8 mouse cellular contexts compared by ENCODE assay signal in genomic region chr11:101176117-101176691, GRCm38 (mm10). TPM values are rescaled to one million over a fixed set of nuclear protein-coding genes. Genes with fewer than 3 reads are reported as not detected.
DNase-seq lines count a peak whose midpoint lies in the region; ATAC-seq and TF ChIP-seq lines count a peak whose summit lies in the region.
"Had no signal": no experiment of that assay in that cellular context is flagged by ENCODE, and none has a peak within 500 bp of the region (broad histone marks: within the 10 kb centered on the region; RNA-seq: fewer than 3 reads in every experiment).

No protein-coding gene starts in this region.

- peak overlapping the region; percentile 98 for H3K4me2 ChIP-seq in heart, embryonic 14.5 days (ENCODE audit: low read length)
- peak overlapping the region; percentile 53 for H3K4me2 ChIP-seq in midbrain, postnatal 0 days (ENCODE audit: low read depth, low read length, poor library complexity, severe bottlenecking)

- H3K36me3 ChIP-seq in heart, embryonic 14.5 days (ENCODE audit: control insufficient read depth, insufficient read depth, low read length): no peaks in the 10 kb centered on the region
- no peaks in the 10 kb centered on the region for H3K36me3 ChIP-seq in midbrain, postnatal 0 days (ENCODE audit: insufficient read depth, low read length)

- H3K9ac ChIP-seq in heart, embryonic 14.5 days (ENCODE audit: low read length): peak overlapping the region; percentile 56; the same call in 1 of the 2 replicates
- H3K9ac ChIP-seq in midbrain, postnatal 0 days (replicated peaks; ENCODE audit: low read length, poor library complexity, severe bottlenecking): peak overlapping the region; percentile 66

- H3K27ac ChIP-seq in heart, embryonic 14.5 days (replicated peaks in 1 of 2; ENCODE audit: control insufficient read depth in 1 of 2, insufficient read depth in 1 of 2, low read depth in 2 of 2, low read length in 2 of 2): no peak overlapping the region
- H3K27ac ChIP-seq in midbrain, postnatal 0 days (ENCODE audit: low read depth, low read length): peak overlapping the region; percentile 67

- intact Hi-C loops in left cerebral cortex, postnatal 4 days (cut with DNase I): loop anchor here (5.0 kb wide), 1 partner anchor 79 kb away; the partner anchor contains the start of gene Psmc3ip

- peak overlapping the region; percentile 29 to 31 for H3K4me3 ChIP-seq in heart, embryonic 14.5 days (ENCODE audit: control insufficient read depth in 1 of 2, insufficient read depth in 1 of 2, low read depth in 1 of 2, low read length in 2 of 2)
- H3K4me3 ChIP-seq in midbrain, postnatal 0 days (ENCODE audit: low read depth, low read length): peak overlapping the region; percentile 48
- H3K4me3 ChIP-seq: erythroblast, embryonic 14.5 days had no signal

- peaks cover 22% of the 10 kb centered on the region for H3K27me3 ChIP-seq in heart, embryonic 14.5 days (ENCODE audit: control insufficient read depth, insufficient read depth, low read length)
- 0 out of 2 replicates have a peak, but pooled peaks cover 7% of the 10 kb centered on the region for H3K27me3 ChIP-seq in midbrain, postnatal 0 days (ENCODE audit: insufficient read depth, low read length)

- TF ChIP-seq CTCF in midbrain, postnatal 0 days (IDR thresholded peaks at IDR 0.05): peak; percentile 44

- no peak for ATAC-seq in heart, embryonic 14.5 days (ENCODE audit: insufficient number of reproducible peaks, insufficient read depth, low FRiP score, low read depth)
- no peak for ATAC-seq in midbrain, postnatal 0 days (ENCODE audit: low FRiP score)

- peak; percentile 39 for DNase-seq in ovary, postnatal 14 days (ENCODE audit: low spot score)
- DNase-seq in ovary, postnatal 36 days (ENCODE audit: low spot score): no peak
- DNase-seq in cerebellum, adult 9-11 months: peak; percentile 84
- peak; percentile 67 for DNase-seq in left cerebral cortex, postnatal 4 days
- DNase-seq in midbrain, postnatal 0 days (ENCODE audit: low spot score): peak; percentile 59
- no peak for DNase-seq in thymus, postnatal 36 days

- no peaks in the 10 kb centered on the region for H3K9me3 ChIP-seq in heart, embryonic 14.5 days (ENCODE audit: control insufficient read depth, low read length)
- H3K9me3 ChIP-seq in midbrain, postnatal 0 days (ENCODE audit: low read length): no peaks in the 10 kb centered on the region

- peaks cover 27 to 46% of the 10 kb centered on the region in 2 experiments for H3K4me1 ChIP-seq in heart, embryonic 14.5 days (ENCODE audit: control insufficient read depth in 2 of 2, insufficient read depth in 2 of 2, low read length in 2 of 2)
- peaks cover 26% of the 10 kb centered on the region for H3K4me1 ChIP-seq in midbrain, postnatal 0 days (ENCODE audit: insufficient read depth, low read length)

- under 1% methylated on average over 25 of the region's 25 CpGs for WGBS in heart, embryonic 14.5 days
- WGBS in midbrain, postnatal 0 days: under 1% methylated on average over 25 of the region's 25 CpGs

RNA-seq across cellular contexts. Expression of gene Ccr10, which starts 1.0 kb away (rescaled TPM):
- polyA plus RNA-seq in heart, embryonic 14.5 days (2014; fragmentation: Nextera tagmentation; extraction: Ambion mirVana): 0.30 TPM in 1 of 2 replicates, not detected in the other
- not detected for total RNA-seq in left cerebral cortex, postnatal 4 days (2021)
- total RNA-seq in midbrain, postnatal 0 days (2014; rRNA removed): 0.61 and 1.4 TPM in 2 replicates
- 0.75 and 0.83 TPM in 2 replicates for polyA plus RNA-seq in midbrain, postnatal 0 days (2015; fragmentation: Nextera tagmentation; extraction: Ambion mirVana)

RNA-seq across cellular contexts. Expression of gene Plekhh3, which starts 5.1 kb away (rescaled TPM):
- polyA plus RNA-seq in heart, embryonic 14.5 days (2014; fragmentation: Nextera tagmentation; extraction: Ambion mirVana): 11.3 and 12.8 TPM in 2 replicates
- 1 to 10 TPM; 5.6 to 6.1 TPM for total RNA-seq in left cerebral cortex, postnatal 4 days (2021)
- 13.7 and 23.4 TPM in 2 replicates for total RNA-seq in midbrain, postnatal 0 days (2014; rRNA removed)
- 5.8 and 6.2 TPM in 2 replicates for polyA plus RNA-seq in midbrain, postnatal 0 days (2015; fragmentation: Nextera tagmentation; extraction: Ambion mirVana)

RNA-seq across cellular contexts. Expression of gene Cntnap1, which starts 5.9 kb away (rescaled TPM):
- 0.69 and 1.1 TPM in 2 replicates for polyA plus RNA-seq in heart, embryonic 14.5 days (2014; fragmentation: Nextera tagmentation; extraction: Ambion mirVana)
- total RNA-seq in left cerebral cortex, postnatal 4 days (2021): 1 to 10 TPM; 4.8 to 7.4 TPM
- total RNA-seq in midbrain, postnatal 0 days (2014; rRNA removed): 12.5 and 15.0 TPM in 2 replicates
- 3.0 and 3.2 TPM in 2 replicates for polyA plus RNA-seq in midbrain, postnatal 0 days (2015; fragmentation: Nextera tagmentation; extraction: Ambion mirVana)

RNA-seq across cellular contexts. Expression of gene Tubg2, which starts 20.5 kb away (rescaled TPM):
- 4.1 and 4.4 TPM in 2 replicates for polyA plus RNA-seq in heart, embryonic 14.5 days (2014; fragmentation: Nextera tagmentation; extraction: Ambion mirVana)
- 10 to 100 TPM; 38.6 to 41.6 TPM for total RNA-seq in left cerebral cortex, postnatal 4 days (2021)
- 38.4 and 40.6 TPM in 2 replicates for total RNA-seq in midbrain, postnatal 0 days (2014; rRNA removed)
- 86.1 and 93.8 TPM in 2 replicates for polyA plus RNA-seq in midbrain, postnatal 0 days (2015; fragmentation: Nextera tagmentation; extraction: Ambion mirVana)
- polyA plus RNA-seq: erythroblast, embryonic 14.5 days had no signal

RNA-seq across cellular contexts. Expression of gene Ezh1, which starts 50.1 kb away (rescaled TPM):
- 13.6 and 16.6 TPM in 2 replicates for polyA plus RNA-seq in heart, embryonic 14.5 days (2014; fragmentation: Nextera tagmentation; extraction: Ambion mirVana)
- total RNA-seq in left cerebral cortex, postnatal 4 days (2021): 10 to 100 TPM; 34.3 to 36.6 TPM
- total RNA-seq in midbrain, postnatal 0 days (2014; rRNA removed): 26.5 and 40.0 TPM in 2 replicates
- 25.4 and 25.9 TPM in 2 replicates for polyA plus RNA-seq in midbrain, postnatal 0 days (2015; fragmentation: Nextera tagmentation; extraction: Ambion mirVana)

Comparison
In these comparisons a context has a peak if more than half of its experiments do, and no peak if none do; other contexts are left out.
1. DNase-seq: peak in ovary, postnatal 14 days (single experiment), cerebellum, adult 9-11 months (single experiment), left cerebral cortex, postnatal 4 days (single experiment) and midbrain, postnatal 0 days (single experiment); none in ovary, postnatal 36 days (single experiment) and thymus, postnatal 36 days (0 of 2).